Mouse (Mus musculus) cerebellum, adult (tissue): ENCODE measurements at regions not wholly inside any gene's neighbourhood (a gene's known extent, or its start where the extent isn't known, plus 50 kb on each side); places are given as distances from the start of the nearest gene placed in this dataset.

Source experiments
- ATAC-seq: cut with Nextera tagmentation; 2 replicates; pipeline ENCODE4 v1.9.2; 2017; ENCODE audit warnings: mild to moderate bottlenecking, moderate library complexity, mixed read lengths; ENCODE audit not compliant: insufficient number of reproducible peaks, low FRiP score, low TSS enrichment

DNA sequence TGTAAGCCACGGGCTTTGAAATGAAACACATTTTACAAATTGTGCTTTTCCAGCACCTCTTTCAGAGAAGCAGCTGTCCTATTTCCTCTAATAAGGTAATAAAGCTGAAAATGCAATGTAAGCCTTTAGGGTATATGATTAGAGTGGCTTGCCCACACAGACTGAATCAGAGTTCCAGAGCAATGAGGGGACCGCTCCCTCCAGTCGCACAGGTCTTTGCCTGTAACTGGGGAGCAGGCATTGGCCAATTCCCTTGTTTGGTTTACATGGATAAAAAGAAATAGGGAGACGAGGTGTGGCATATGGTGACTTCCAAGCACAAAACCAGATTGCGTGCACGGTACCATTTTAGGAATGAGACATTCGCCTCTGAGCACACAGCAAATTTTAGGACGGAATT lies 112.7 kb upstream of the Frg1 start:
- ATAC-seq = no peak

DNA sequence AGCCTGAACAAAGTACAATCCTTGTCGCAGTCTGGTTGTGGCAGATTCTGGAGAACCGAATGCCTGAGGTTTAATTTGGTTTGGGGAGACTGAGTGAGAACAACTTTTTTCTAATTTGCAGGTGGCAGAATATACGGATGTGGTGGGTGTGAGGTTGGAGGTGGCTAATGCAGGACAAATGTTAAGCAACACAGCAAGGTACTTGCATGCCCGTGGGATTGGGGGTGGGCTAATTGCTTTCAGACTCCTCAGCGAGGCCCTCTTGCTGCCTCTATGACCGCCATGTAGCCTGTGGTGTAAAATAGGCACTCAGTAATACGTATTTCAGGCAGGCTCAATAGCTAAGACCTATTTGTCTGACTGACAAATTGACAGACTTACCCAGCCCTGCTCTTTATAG lies 109.4 kb upstream of the Frg1 start:
- ATAC-seq = no peak

DNA sequence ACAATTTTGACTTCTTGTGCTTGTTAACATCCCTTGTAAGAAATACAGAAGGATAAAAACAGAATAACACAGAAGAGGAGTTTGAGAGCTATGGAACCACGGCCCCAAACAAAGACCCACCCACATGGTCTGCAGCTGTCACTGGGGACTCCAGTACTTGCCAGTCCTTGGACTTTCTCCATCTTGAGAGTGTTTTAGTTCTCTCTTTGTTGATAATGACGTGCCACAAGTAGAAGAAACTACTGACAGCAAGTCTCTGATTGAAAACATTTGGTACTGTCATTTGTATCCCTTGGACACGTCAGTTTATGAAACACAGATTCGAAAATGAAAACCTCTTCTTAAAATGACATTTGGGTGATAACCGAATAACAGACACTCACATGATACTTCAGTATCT lies 68.3 kb upstream of the Frg1 start:
- ATAC-seq = no peak

DNA sequence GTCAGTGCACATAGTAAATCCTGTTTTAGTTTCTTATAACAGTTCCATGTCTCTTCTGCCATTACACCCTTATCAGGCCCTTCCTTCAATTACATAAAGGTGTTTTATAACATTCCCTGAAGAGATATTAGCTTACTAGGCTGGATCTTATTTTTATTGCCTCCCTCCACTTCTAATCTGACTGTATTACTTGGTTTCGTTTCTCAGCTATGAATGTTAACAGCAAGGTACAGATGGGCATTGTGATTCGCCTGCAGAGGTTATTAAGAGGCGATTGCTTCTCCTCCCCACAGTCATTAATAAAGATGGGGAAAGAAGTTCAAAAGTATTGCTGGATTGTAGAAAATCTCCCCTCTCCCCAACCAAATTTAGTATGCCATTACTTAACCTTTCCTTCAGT lies 66.4 kb upstream of the Frg1 start:
- ATAC-seq = no peak

DNA sequence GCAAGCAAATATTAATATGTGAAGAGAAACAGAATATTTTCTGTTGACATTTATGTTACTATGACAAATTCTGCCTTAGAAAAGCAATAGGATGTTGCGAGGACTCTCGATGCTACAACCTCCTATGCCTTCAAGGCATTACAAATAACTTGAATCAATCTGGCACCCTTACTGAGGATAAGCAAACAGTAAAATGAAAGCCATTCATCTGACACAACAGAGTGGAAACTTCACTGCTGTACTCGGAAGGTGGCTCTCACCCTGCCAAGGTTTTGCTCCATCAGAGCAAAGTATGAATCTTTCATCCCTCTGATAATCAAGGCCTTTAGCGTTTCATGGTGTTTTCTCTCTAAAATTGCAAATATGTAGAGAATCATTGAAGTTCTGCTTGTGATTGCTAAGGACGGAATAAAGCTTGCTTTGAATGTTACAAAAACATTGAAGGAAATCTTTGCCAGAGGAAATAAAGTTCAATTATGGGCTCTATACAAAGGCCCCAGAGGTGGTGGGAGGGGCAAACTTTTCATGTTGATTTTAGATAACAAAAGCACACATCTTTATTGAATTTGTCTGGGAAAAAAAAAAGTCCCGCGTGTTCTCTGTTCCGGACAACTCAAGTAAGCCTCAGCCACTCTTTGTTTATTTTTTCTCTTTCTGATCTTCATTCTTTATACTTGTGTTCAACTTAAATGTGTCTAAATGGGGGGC lies 56.3 kb upstream of the Frg1 start:
- no peak for ATAC-seq

DNA sequence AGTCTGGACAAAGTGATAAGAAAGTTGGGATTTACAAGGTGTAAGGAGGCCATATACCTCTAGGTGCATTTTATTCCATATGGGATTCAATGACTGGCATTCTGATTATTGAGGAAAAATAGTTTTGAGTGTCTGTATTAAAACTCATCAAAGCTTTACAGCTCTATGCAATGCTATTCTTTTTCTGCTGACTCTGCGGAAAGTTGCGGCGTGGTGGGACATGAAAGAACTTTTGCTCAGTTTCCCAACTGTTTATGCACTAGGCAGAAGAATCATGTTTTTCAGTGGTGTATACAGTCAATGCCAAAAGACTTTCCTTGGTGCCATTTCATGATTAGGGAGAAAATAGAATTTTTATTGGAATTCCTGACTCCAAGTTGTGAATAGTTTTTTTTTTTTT lies 55.4 kb upstream of the Frg1 start:
- no peak for ATAC-seq
